Mouse (Mus musculus): ENCODE results near the gene Entpd1. TPM values are rescaled to one million over a fixed set of nuclear protein-coding genes. Genes with fewer than 3 reads are reported as not detected.
"Not testable (repeated sequence)": the region's sequence is repeated elsewhere in the genome, so short reads cannot be mapped to it uniquely, and the experiment has no call there.

Entpd1 gene
- total RNA-seq, 1 experiment = 1.2 TPM

GRCm38 (mm10) chr19:40595231-40595630, 16.9 kb upstream of the Entpd1 start:
- in situ Hi-C loops (cut with MboI; ENCODE audit: low sequenced_read_pairs in 2 of 2, unreplicated experiment in 2 of 2) = no loop called here
- H3K27ac ChIP-seq (ENCODE audit: insufficient read depth, low read depth, low read length, poor library complexity, severe bottlenecking) = no peak overlapping the region
- TF ChIP-seq MAFK (IDR thresholded peaks at IDR 0.05; ENCODE audit: insufficient read depth, low read depth, low read length) = no peak
- TF ChIP-seq HCFC1 (IDR thresholded peaks at IDR 0.05; ENCODE audit: borderline replicate concordance, insufficient read depth, low read length) = no peak
- no peak for TF ChIP-seq ZNF384 (IDR thresholded peaks at IDR 0.05; ENCODE audit: low read depth, low read length)
- no peak for TF ChIP-seq CHD2 (IDR thresholded peaks at IDR 0.05; ENCODE audit: low read depth, low read length)
- TF ChIP-seq ZC3H11A (IDR thresholded peaks at IDR 0.05; ENCODE audit: borderline replicate concordance, low read depth, low read length) = no peak
- H3K4me1 ChIP-seq (ENCODE audit: control insufficient read depth in 2 of 2, insufficient read depth in 2 of 2, low read length in 2 of 2, poor library complexity in 1 of 2) = no peaks in the 10 kb centered on the region
- H3K4me3 ChIP-seq (ENCODE audit: insufficient read depth in 1 of 2, low read depth in 1 of 2, low read length in 2 of 2, poor library complexity in 1 of 2, severe bottlenecking in 1 of 2) = no peak overlapping the region
- H3K9ac ChIP-seq (ENCODE audit: insufficient read depth, low read depth, low read length, poor library complexity, severe bottlenecking) = no peak overlapping the region
- no peaks in the 10 kb centered on the region for H3K9me3 ChIP-seq (ENCODE audit: control insufficient read depth, insufficient read depth, low read depth, low read length)
- no peaks in the 10 kb centered on the region for H3K36me3 ChIP-seq (ENCODE audit: control insufficient read depth, insufficient read depth, low read length, poor library complexity, severe bottlenecking)
- no peak for DNase-seq (ENCODE audit: low read depth, low spot score)

- TF ChIP-seq ZC3H11A (IDR thresholded peaks at IDR 0.05; ENCODE audit: borderline replicate concordance, low read depth, low read length) (no peak), CHD2 (IDR thresholded peaks at IDR 0.05; ENCODE audit: low read depth, low read length) (no peak), HCFC1 (IDR thresholded peaks at IDR 0.05; ENCODE audit: borderline replicate concordance, insufficient read depth, low read length) (no peak), ZNF384 (IDR thresholded peaks at IDR 0.05; ENCODE audit: low read depth, low read length) (no peak), MAFK (IDR thresholded peaks at IDR 0.05; ENCODE audit: insufficient read depth, low read depth, low read length) (no peak)
- no peaks in the 10 kb centered on the region for H3K9me3 ChIP-seq (ENCODE audit: control insufficient read depth, insufficient read depth, low read depth, low read length)
- in situ Hi-C loops (cut with MboI; ENCODE audit: low sequenced_read_pairs in 2 of 2, unreplicated experiment in 2 of 2) = no loop called here
- no peak overlapping the region for H3K9ac ChIP-seq (ENCODE audit: insufficient read depth, low read depth, low read length, poor library complexity, severe bottlenecking)
- no peak for DNase-seq (ENCODE audit: low read depth, low spot score)
- H3K27ac ChIP-seq (ENCODE audit: insufficient read depth, low read depth, low read length, poor library complexity, severe bottlenecking) = no peak overlapping the region
- H3K4me1 ChIP-seq (ENCODE audit: control insufficient read depth in 2 of 2, insufficient read depth in 2 of 2, low read length in 2 of 2, poor library complexity in 1 of 2) = no peaks in the 10 kb centered on the region
- H3K36me3 ChIP-seq (ENCODE audit: control insufficient read depth, insufficient read depth, low read length, poor library complexity, severe bottlenecking) = no peaks in the 10 kb centered on the region
- H3K4me3 ChIP-seq (ENCODE audit: insufficient read depth in 1 of 2, low read depth in 1 of 2, low read length in 2 of 2, poor library complexity in 1 of 2, severe bottlenecking in 1 of 2) = no peak overlapping the region
Observed at GRCm38 (mm10) chr19:40595831-40596230, 16.3 kb upstream of the Entpd1 start.

- in situ Hi-C loops (cut with MboI; ENCODE audit: low sequenced_read_pairs in 2 of 2, unreplicated experiment in 2 of 2); H3K4me3 ChIP-seq (ENCODE audit: insufficient read depth in 1 of 2, low read depth in 1 of 2, low read length in 2 of 2, poor library complexity in 1 of 2, severe bottlenecking in 1 of 2); H3K27ac ChIP-seq (ENCODE audit: insufficient read depth, low read depth, low read length, poor library complexity, severe bottlenecking); H3K9me3 ChIP-seq (ENCODE audit: control insufficient read depth, insufficient read depth, low read depth, low read length); H3K4me1 ChIP-seq (ENCODE audit: control insufficient read depth in 2 of 2, insufficient read depth in 2 of 2, low read length in 2 of 2, poor library complexity in 1 of 2); DNase-seq (ENCODE audit: low read depth, low spot score); H3K9ac ChIP-seq (ENCODE audit: insufficient read depth, low read depth, low read length, poor library complexity, severe bottlenecking); H3K36me3 ChIP-seq (ENCODE audit: control insufficient read depth, insufficient read depth, low read length, poor library complexity, severe bottlenecking): not testable (repeated sequence)
Observed at GRCm38 (mm10) chr19:40600846-40601245, 11.3 kb upstream of the Entpd1 start.

GRCm38 (mm10) chr19:40601870-40602269, 10.3 kb upstream of the Entpd1 start:
- H3K9ac ChIP-seq (ENCODE audit: insufficient read depth, low read depth, low read length, poor library complexity, severe bottlenecking) = no peak overlapping the region
- H3K4me3 ChIP-seq (ENCODE audit: insufficient read depth in 1 of 2, low read depth in 1 of 2, low read length in 2 of 2, poor library complexity in 1 of 2, severe bottlenecking in 1 of 2) = no peak overlapping the region
- no peaks in the 10 kb centered on the region; the same call in 1 of the 2 replicates for H3K36me3 ChIP-seq (ENCODE audit: control insufficient read depth, insufficient read depth, low read length, poor library complexity, severe bottlenecking)
- H3K4me1 ChIP-seq (ENCODE audit: control insufficient read depth in 2 of 2, insufficient read depth in 2 of 2, low read length in 2 of 2, poor library complexity in 1 of 2) = no peaks in the 10 kb centered on the region
- no peak for DNase-seq (ENCODE audit: low read depth, low spot score)
- in situ Hi-C loops (cut with MboI; ENCODE audit: low sequenced_read_pairs in 2 of 2, unreplicated experiment in 2 of 2) = no loop called here
- TF ChIP-seq ZNF384 (IDR thresholded peaks at IDR 0.05; ENCODE audit: low read depth, low read length) = no peak
- no peak for TF ChIP-seq CHD2 (IDR thresholded peaks at IDR 0.05; ENCODE audit: low read depth, low read length)
- TF ChIP-seq ZC3H11A (IDR thresholded peaks at IDR 0.05; ENCODE audit: borderline replicate concordance, low read depth, low read length) = no peak
- TF ChIP-seq HCFC1 (IDR thresholded peaks at IDR 0.05; ENCODE audit: borderline replicate concordance, insufficient read depth, low read length) = no peak
- TF ChIP-seq MAFK (IDR thresholded peaks at IDR 0.05; ENCODE audit: insufficient read depth, low read depth, low read length) = no peak
- no peaks in the 10 kb centered on the region for H3K9me3 ChIP-seq (ENCODE audit: control insufficient read depth, insufficient read depth, low read depth, low read length)
- no peak overlapping the region for H3K27ac ChIP-seq (ENCODE audit: insufficient read depth, low read depth, low read length, poor library complexity, severe bottlenecking)

- H3K4me1 ChIP-seq (ENCODE audit: control insufficient read depth in 2 of 2, insufficient read depth in 2 of 2, low read length in 2 of 2, poor library complexity in 1 of 2) = no peaks in the 10 kb centered on the region
- no peaks in the 10 kb centered on the region; the same call in 1 of the 2 replicates for H3K36me3 ChIP-seq (ENCODE audit: control insufficient read depth, insufficient read depth, low read length, poor library complexity, severe bottlenecking)
- no peak overlapping the region for H3K9ac ChIP-seq (ENCODE audit: insufficient read depth, low read depth, low read length, poor library complexity, severe bottlenecking)
- H3K4me3 ChIP-seq (ENCODE audit: insufficient read depth in 1 of 2, low read depth in 1 of 2, low read length in 2 of 2, poor library complexity in 1 of 2, severe bottlenecking in 1 of 2) = no peak overlapping the region
- no peak overlapping the region for H3K27ac ChIP-seq (ENCODE audit: insufficient read depth, low read depth, low read length, poor library complexity, severe bottlenecking)
- in situ Hi-C loops (cut with MboI; ENCODE audit: low sequenced_read_pairs in 2 of 2, unreplicated experiment in 2 of 2) = no loop called here
- H3K9me3 ChIP-seq (ENCODE audit: control insufficient read depth, insufficient read depth, low read depth, low read length) = no peaks in the 10 kb centered on the region
- TF ChIP-seq HCFC1 (IDR thresholded peaks at IDR 0.05; ENCODE audit: borderline replicate concordance, insufficient read depth, low read length) (no peak), ZC3H11A (IDR thresholded peaks at IDR 0.05; ENCODE audit: borderline replicate concordance, low read depth, low read length) (no peak), ZNF384 (IDR thresholded peaks at IDR 0.05; ENCODE audit: low read depth, low read length) (no peak), MAFK (IDR thresholded peaks at IDR 0.05; ENCODE audit: insufficient read depth, low read depth, low read length) (no peak), CHD2 (IDR thresholded peaks at IDR 0.05; ENCODE audit: low read depth, low read length) (no peak)
- no peak for DNase-seq (ENCODE audit: low read depth, low spot score)
Observed at GRCm38 (mm10) chr19:40605189-40605588, 7.0 kb upstream of the Entpd1 start.

Data from ES-E14 (cell line).